Mouse (Mus musculus) B cell, adult (primary cell): Measurements from ENCODE around the gene Tyms. TPM values are rescaled to one million over a fixed set of nuclear protein-coding genes. Genes with fewer than 3 reads are reported as not detected.

Experiments used
- total RNA-seq: library from RNA; stranded (reverse); gene quantifications from 4 replicates; pipeline ENCODE4 v1.2.4, GENCODE M21; 2023; ENCODE audit not compliant: inconsistent age

Tyms gene
- total RNA-seq = 5.5 to 7.5 TPM (median 6.1 TPM) in 4 replicates

GRCm38 (mm10) chr5:30072825-30073821, at the start of gene Tyms:
TSS of gene Tyms (minus strand) at chr5:30073617.

GRCm38 (mm10) chr5:30105668-30106300, 32.4 kb upstream of the Tyms start, which contains the start of gene 3110082J24Rik:
TSS of gene 3110082J24Rik (minus strand) at chr5:30106086.

GRCm38 (mm10) chr5:30104841-30105667, 31.6 kb upstream of the Tyms start, which contains the start of gene Garem2:
TSS of gene Garem2 (plus strand) at chr5:30105161.

GRCm38 (mm10) chr5:30012726-30013503, 60.5 kb downstream of the Tyms start, which contains the start of gene Il6:
TSS of gene Il6 (plus strand) at chr5:30013114.

Other genes starting within 250 kb of the Tyms start
- gene Il6, start 60.5 kb downstream of the Tyms start, total RNA-seq = not detected in 4 replicates
- gene Garem2, start 31.5 kb upstream of the Tyms start, total RNA-seq = not detected in 4 replicates
- not detected in 4 replicates for gene 3110082J24Rik, start 32.5 kb upstream of the Tyms start, total RNA-seq
- 112 to 114 TPM (median 113 TPM) in 4 replicates for gene Hadha, start 81.5 kb upstream of the Tyms start, total RNA-seq
- 81.4 to 88.6 TPM (median 86.1 TPM) in 4 replicates for gene Hadhb, start 81.6 kb upstream of the Tyms start, total RNA-seq
- gene Adgrf3, start 132.1 kb upstream of the Tyms start, total RNA-seq = not detected in 4 replicates
- gene Selenoi, start 159.0 kb upstream of the Tyms start, total RNA-seq = 12.8 to 22.1 TPM (median 20.1 TPM) in 4 replicates
- not detected in 4 replicates for gene Drc1, start 207.8 kb upstream of the Tyms start, total RNA-seq